Mouse (Mus musculus): Measurements from ENCODE around the gene Znrf1.

GRCm38 (mm10) chr8:111628894-111629501 is 93.1 kb downstream of the Znrf1 start:
- no peak for TF ChIP-seq EP300 (optimal IDR thresholded peaks at IDR 0.05)
- TF ChIP-seq CTCF (IDR thresholded peaks at IDR 0.05; ENCODE audit: low read depth): no peak

All from stomach, postnatal 0 days (tissue).